Mouse (Mus musculus): ENCODE results near the gene Aco2. TPM values are rescaled to one million over a fixed set of nuclear protein-coding genes. Genes with fewer than 3 reads are reported as not detected.

Gene Aco2
- polyA plus RNA-seq, 1 experiment from 2014 or later = 184 TPM

DNA sequence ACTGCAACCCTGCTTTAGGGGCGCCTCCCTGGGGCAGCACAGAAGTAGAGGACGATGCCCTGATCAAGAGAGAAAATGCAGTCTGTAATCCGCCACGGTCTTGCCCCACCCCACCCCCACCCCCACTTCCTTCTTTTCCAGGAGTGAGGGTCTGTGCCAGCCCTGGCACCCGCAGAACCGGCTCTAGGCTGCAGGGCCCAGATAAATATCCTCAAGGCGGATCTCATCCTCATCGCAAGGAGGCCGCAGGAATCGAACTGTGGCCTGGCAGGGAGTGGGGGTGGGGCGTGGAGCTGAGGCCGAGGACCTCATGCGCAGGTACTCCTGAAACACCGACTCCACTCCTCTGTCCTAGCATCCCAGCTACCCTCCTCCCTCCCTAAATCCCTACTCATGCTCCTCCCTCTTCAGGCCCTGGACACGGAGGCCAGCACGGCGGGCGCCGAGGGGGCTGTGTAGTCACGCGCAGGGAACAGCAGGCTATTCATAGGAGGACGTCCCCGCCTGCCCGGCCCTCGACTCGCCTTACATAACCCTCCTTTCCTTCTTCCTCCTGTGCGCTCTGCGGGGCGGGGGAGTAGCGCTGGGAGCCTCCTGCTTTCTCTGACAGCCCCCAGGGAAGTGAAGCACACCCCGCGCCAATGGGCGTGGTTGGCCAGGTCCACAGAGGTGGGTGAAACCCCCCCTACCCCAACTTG, 35.8 kb upstream of the Aco2 start:
- H3K9me3 ChIP-seq = no peaks in the 10 kb centered on the region
- no peaks in the 10 kb centered on the region for H3K36me3 ChIP-seq (replicated peaks)
- 3% methylated on average over 33 of the region's 33 CpGs for WGBS
- H3K4me3 ChIP-seq (replicated peaks) = peak overlapping the region; percentile 25
- peak overlapping the region; percentile 52 for H3K4me2 ChIP-seq
- peak overlapping the region; percentile 33 for H3K9ac ChIP-seq
- H3K4me1 ChIP-seq = peaks cover 11% of the 10 kb centered on the region
- H3K27me3 ChIP-seq = peaks cover 13% of the 10 kb centered on the region
- peak overlapping the region; percentile 15; the same call in 1 of the 2 replicates for H3K27ac ChIP-seq
- peak; percentile 75 for ATAC-seq (ENCODE audit: low FRiP score)

DNA sequence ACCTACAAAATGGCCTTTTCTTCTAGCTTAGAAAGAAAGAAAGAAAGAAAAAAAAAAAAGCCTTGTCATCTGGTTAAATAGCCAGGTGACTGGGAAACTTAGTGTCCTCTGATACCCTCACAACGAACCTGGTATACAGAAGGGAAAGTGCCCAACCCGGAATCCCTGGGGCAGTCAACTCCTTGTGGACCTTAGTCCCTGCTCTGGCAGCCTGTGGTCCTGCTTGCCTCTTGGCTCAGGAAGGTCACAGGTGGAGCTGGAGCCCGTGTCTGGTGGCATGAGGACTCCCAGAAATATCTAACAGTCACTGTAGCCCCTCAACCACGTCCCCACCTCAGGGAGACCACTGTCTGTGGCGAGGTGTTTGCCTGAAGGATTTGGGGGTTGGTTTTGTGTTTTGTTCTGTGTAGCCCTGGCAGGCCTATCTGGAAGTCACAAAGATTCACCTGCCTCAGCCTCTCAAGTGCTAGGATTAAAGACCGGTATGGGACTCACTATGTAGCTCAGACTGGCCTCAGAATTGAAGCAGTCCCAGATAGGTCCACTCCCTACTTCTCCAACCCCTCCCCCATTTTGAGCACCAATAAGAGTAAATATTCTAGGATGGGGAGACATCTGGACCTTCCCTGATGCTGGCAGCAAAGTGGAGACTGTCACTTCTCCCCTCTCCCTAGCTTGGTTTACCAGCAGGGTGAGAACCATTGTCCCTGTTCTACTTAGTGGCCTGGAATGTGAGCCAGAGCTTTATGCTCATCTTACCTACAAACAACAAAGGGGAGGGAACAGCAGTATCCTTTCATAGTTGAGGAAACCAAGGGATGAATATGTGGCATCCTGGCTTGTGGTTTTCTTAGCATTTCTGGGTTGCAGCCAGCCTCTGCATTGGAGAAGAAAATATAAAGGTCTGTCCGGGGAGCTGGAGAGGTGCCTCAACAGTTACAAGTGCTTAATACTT, 34.9 kb upstream of the Aco2 start:
- Histone ChIP-seq H3K9ac (no peak overlapping the region), H3K36me3 (replicated peaks) (no peaks in the 10 kb centered on the region), H3K27ac (no peak overlapping the region), H3K4me3 (replicated peaks) (no peak overlapping the region), H3K9me3 (no peaks in the 10 kb centered on the region), H3K4me1 (peaks cover 11% of the 10 kb centered on the region), H3K27me3 (peaks cover 13% of the 10 kb centered on the region), H3K4me2 (peak overlapping the region; percentile 52)
- WGBS = 58% methylated on average over 7 of the region's 7 CpGs
- no peak for ATAC-seq (ENCODE audit: low FRiP score)

DNA sequence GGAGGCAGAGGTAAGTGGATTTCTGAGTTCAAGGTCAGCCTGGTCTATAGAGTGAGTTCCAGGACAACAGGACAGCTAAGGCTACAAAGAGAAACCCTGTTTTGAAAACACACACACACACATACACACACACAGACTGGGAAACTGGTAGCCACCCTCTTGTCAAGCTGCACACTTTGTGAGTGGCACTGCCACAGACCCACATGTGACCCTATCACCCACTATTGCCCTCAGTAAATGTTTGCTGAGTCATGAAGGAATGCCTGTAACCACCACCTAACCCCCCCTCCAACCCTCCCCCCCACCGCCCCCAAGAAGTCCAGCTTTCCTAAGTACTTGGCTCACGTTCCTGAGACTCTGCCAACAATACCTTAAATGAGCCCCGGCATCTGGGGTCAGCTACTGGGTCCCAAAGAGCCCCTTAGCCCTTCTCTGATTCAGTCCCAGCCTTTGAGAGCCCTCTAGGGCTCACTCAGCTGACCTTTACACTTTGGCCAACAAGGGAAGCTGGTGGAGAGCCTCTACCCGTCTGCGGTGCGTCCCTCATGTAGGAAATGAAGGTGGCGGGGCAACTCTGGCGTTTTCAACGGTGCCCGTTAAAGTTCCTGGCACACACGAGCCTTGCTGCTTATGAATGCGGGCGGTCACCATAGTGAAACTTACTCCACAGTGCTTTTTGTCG, 33.4 kb upstream of the Aco2 start:
- H3K4me3 ChIP-seq (replicated peaks) = no peak overlapping the region

DNA sequence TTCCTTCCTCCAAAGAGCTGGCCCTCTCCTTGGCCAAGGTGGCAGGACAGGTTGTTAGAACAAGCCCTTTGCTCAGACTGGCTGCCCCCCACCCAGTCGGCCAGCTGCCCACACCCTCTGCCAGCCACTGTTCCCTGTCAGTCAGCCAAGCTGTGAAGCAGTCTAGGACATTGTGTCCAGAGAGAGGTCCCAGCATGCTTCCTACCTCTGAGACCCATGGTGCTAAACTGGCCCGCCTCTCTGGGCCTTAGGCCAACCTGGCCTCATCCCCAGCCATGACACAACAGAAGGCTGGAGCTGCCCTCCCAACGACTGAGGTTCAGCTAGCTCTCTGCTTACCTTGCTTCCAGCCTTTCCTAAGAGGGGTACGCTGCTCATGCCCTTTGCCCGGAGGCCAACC, 32.5 kb upstream of the Aco2 start:
- Histone ChIP-seq H3K9ac (no peak overlapping the region), H3K4me3 (replicated peaks) (no peak overlapping the region), H3K27me3 (peaks cover 9% of the 10 kb centered on the region), H3K27ac (0 out of 2 replicates have a peak overlapping the region, but pooled peaks have one; percentile 42), H3K36me3 (replicated peaks) (no peaks in the 10 kb centered on the region), H3K4me1 (peaks cover 11% of the 10 kb centered on the region), H3K4me2 (no peak overlapping the region), H3K9me3 (no peaks in the 10 kb centered on the region)
- ATAC-seq (ENCODE audit: low FRiP score) = no peak
- 69% methylated on average over 5 of the region's 5 CpGs for WGBS

More for the DNA sequence above, 33.4 kb upstream of the Aco2 start:
- 75% methylated on average over 14 of the region's 14 CpGs for WGBS
- Histone ChIP-seq H3K4me2 (no peak overlapping the region), H3K36me3 (replicated peaks) (no peaks in the 10 kb centered on the region), H3K27ac (no peak overlapping the region), H3K4me1 (peaks cover 11% of the 10 kb centered on the region), H3K27me3 (peaks cover 13% of the 10 kb centered on the region), H3K9ac (no peak overlapping the region), H3K9me3 (no peaks in the 10 kb centered on the region)
- ATAC-seq (ENCODE audit: low FRiP score) = no peak

DNA sequence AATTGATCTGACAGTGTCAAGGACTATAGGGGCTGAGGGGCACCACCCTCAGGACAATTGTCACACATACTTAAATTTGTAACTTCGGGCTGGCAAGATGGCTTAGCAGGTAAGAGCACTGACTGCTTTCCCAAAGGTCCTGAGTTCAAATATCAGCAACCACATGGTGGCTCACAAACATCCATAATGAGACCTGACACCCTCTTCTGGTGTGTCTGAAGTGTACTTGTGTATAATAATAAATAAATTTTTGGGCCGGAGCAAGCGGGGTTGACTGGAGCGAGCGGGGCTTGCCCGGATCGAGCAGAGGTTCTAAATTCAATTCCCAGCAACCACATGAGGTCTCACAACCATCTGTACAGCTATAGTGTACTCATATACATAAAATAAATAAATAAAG, 31.8 kb upstream of the Aco2 start:
- WGBS = 92% methylated on average over 7 of the region's 7 CpGs
- H3K4me2 ChIP-seq = no peak overlapping the region
- H3K9ac ChIP-seq = no peak overlapping the region
- no peak overlapping the region for H3K27ac ChIP-seq
- H3K27me3 ChIP-seq = peaks cover 7% of the 10 kb centered on the region
- H3K36me3 ChIP-seq (replicated peaks) = no peaks in the 10 kb centered on the region
- ATAC-seq (ENCODE audit: low FRiP score) = no peak
- H3K4me1 ChIP-seq = peaks cover 11% of the 10 kb centered on the region
- no peak overlapping the region for H3K4me3 ChIP-seq (replicated peaks)
- no peaks in the 10 kb centered on the region for H3K9me3 ChIP-seq

DNA sequence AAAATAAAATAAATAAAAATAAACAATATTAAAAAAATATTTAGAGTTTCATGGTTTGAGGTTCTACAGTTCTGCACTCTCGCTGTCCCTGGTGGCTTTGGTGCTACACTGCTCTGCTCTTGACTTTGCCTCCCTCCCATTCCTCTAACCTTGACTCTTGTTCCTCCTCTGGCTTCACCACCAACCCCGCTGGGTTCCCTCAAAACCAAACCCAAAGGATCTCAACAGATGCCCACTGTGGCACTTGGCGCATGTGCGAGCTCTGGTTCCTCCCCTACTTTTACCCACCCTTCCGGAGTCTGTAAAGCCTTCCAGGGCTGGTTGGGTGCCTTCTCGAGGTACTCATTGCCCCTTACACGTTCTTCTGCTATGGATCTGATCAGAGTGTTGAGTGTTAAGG, 29.8 kb upstream of the Aco2 start:
- 0 out of 2 replicates have a peak, but pooled peaks cover under 1% of the 10 kb centered on the region for H3K27me3 ChIP-seq
- 83% methylated on average over 7 of the region's 7 CpGs for WGBS
- no peak overlapping the region for H3K27ac ChIP-seq
- no peak overlapping the region for H3K4me2 ChIP-seq
- no peak for ATAC-seq (ENCODE audit: low FRiP score)
- H3K36me3 ChIP-seq (replicated peaks) = 0 out of 2 replicates have a peak, but pooled peaks cover 3% of the 10 kb centered on the region
- no peaks in the 10 kb centered on the region for H3K4me1 ChIP-seq
- H3K4me3 ChIP-seq (replicated peaks) = no peak overlapping the region
- H3K9ac ChIP-seq = no peak overlapping the region
- no peaks in the 10 kb centered on the region for H3K9me3 ChIP-seq

DNA sequence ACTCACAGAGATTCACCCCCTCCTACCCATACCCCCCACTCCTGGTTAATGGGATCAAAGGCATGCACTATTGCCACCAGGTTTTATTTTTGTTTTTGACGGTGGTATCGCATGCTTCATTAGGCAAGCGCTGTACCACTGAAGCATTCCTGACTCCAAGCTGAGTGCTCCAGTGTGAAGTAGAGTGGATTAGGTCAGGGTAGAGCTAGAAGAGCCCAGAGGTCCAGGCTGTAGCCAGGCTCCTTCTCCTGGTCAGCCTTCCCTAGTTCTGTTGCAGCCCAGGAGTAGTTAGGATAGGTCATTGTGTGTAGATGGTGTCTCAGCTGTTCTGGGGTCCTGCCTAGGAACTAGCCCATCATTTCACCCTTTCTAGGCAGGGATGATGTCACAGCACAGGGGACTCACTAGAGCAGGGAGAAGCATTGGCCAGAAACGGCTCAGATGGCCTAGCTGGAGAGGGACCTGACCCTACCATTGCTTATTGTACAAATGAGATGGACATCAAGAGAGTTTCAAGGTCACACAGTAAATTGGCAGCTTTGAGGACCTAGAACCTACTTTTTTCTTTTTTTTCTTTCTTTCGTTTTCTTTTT, 27.0 kb upstream of the Aco2 start:
- peaks cover 23% of the 10 kb centered on the region for H3K36me3 ChIP-seq (replicated peaks)

DNA sequence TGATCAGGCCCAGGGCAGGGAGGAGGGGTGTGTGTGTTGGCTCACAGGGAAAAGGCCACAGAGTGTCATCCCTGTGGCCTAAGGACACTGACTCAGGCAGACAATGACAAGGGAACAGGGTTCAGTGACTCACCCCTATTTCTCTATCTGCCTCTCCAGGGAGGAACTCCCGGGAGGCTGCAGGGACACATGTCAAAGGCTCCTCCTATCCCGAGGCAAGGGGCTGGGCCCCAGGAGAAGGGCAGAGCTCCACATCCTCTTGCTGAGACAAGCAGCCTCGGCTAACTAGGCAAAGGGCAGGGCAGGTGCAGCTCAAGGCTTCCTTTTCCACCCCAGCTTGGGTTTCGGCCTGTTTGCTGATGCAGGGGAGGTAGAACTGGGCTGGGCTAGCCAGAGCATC, 26.4 kb upstream of the Aco2 start:
- H3K9me3 ChIP-seq = no peaks in the 10 kb centered on the region
- no peak overlapping the region for H3K27ac ChIP-seq
- H3K4me1 ChIP-seq = no peaks in the 10 kb centered on the region
- H3K4me3 ChIP-seq (replicated peaks) = no peak overlapping the region
- no peak overlapping the region for H3K9ac ChIP-seq
- H3K4me2 ChIP-seq = no peak overlapping the region
- H3K27me3 ChIP-seq = no peaks in the 10 kb centered on the region
- peaks cover 29% of the 10 kb centered on the region for H3K36me3 ChIP-seq (replicated peaks)
- WGBS = 38% methylated on average over 4 of the region's 4 CpGs
- no peak for ATAC-seq (ENCODE audit: low FRiP score)

More for the DNA sequence above, 27.0 kb upstream of the Aco2 start:
- Histone ChIP-seq H3K4me3 (replicated peaks) (no peak overlapping the region), H3K9me3 (no peaks in the 10 kb centered on the region), H3K9ac (no peak overlapping the region), H3K27ac (no peak overlapping the region), H3K27me3 (no peaks in the 10 kb centered on the region), H3K4me2 (no peak overlapping the region), H3K4me1 (no peaks in the 10 kb centered on the region)
- whole genome bisulfite sequencing = 59% methylated on average over 5 of the region's 5 CpGs
- no peak for ATAC-seq (ENCODE audit: low FRiP score)

DNA sequence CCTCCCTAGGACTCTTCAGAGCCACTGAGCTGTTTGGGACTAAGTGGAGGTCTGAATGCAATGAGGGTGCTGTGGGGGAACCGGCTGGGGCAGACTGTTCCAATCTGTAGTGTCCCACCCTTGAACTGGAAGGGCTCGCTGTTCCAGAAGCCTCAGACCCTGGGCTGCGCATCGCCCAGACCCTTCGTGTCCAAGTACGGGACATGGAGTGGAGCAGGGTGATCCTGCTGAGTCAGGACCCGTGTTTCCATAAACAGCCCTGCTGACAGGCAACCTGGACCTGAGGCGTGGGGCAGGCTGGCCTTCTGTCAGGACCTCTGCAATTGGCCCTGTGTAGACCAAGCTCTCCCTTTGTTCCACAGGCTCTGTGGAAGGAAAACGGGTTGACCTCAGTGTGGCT, 25.4 kb upstream of the Aco2 start:
- H3K4me2 ChIP-seq = no peak overlapping the region
- no peak for ATAC-seq (ENCODE audit: low FRiP score)
- H3K9ac ChIP-seq = no peak overlapping the region
- no peak overlapping the region for H3K27ac ChIP-seq
- H3K9me3 ChIP-seq = no peaks in the 10 kb centered on the region
- 93% methylated on average over 9 of the region's 9 CpGs for WGBS
- H3K4me1 ChIP-seq = no peaks in the 10 kb centered on the region
- H3K4me3 ChIP-seq (replicated peaks) = no peak overlapping the region
- H3K36me3 ChIP-seq (replicated peaks) = peaks cover 40% of the 10 kb centered on the region
- H3K27me3 ChIP-seq = no peaks in the 10 kb centered on the region

DNA sequence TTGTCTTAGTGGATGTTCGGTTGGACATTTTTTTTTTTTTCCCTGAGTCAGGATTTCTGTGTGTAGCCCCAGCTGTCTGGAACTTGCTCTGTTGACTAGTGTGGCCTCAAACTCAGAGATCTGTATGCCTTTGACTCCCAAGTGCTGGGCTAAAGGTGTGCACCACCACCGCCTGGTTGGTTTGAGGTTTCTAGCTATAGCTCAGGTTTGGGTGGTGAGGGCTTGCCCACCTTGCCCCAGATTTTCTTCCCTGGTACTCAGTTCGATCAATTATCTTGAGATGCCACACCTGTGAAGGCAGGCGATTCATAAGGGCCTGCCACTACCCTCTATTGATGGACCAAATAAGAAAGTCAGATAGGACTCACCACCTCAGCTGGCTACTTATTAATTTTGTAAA, 24.9 kb upstream of the Aco2 start:
- Histone ChIP-seq H3K4me1 (no peaks in the 10 kb centered on the region), H3K36me3 (replicated peaks) (peaks cover 44% of the 10 kb centered on the region), H3K9ac (no peak overlapping the region), H3K9me3 (no peaks in the 10 kb centered on the region), H3K27ac (no peak overlapping the region), H3K4me3 (replicated peaks) (no peak overlapping the region), H3K27me3 (no peaks in the 10 kb centered on the region), H3K4me2 (no peak overlapping the region)
- no peak for ATAC-seq (ENCODE audit: low FRiP score)
- WGBS = 95% methylated on average over 4 of the region's 4 CpGs

DNA sequence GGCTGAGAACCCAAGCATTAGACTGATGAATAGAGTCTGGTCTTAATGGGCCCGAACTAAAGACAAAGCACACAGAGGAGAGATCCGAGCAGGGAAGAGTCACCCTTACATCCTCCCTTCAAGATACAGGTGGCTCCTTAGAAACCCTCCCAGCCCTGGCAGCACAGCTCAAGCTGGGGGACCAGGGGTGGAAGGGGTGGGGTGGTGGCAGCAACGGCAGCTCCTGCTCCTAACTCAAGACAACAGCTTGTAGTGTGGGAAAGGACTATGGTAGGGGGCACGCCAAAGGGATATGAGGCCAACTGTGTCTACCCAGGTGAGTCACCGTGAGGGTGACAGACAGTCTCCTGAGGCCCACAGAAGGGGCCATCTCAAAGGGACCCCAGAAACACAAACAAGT, 24.2 kb upstream of the Aco2 start:
- Histone ChIP-seq H3K27me3 (no peaks in the 10 kb centered on the region), H3K4me3 (replicated peaks) (no peak overlapping the region), H3K4me2 (no peak overlapping the region), H3K9ac (no peak overlapping the region), H3K36me3 (replicated peaks) (peaks cover 51% of the 10 kb centered on the region), H3K9me3 (no peaks in the 10 kb centered on the region), H3K4me1 (no peaks in the 10 kb centered on the region), H3K27ac (no peak overlapping the region)
- no peak for ATAC-seq (ENCODE audit: low FRiP score)
- WGBS = 87% methylated on average over 5 of the region's 5 CpGs

DNA sequence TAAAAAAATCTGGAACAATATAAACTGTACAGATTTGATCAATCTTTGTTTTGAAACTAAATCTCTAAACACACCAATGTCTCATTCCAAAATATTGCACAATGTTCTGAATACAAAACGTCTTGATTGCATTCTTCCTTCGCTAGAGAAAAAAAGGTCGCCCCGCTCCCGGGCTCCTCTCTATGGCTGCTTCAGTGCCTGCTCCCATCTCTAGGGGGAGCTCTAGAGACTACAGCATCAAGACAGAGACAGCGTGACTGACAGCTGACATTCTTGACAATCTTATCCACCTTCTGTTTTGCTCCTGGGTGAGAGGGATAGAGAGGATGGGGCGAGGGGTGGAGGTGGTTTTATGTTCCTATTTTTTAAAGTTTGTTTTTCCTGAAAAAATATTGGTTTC, 23.8 kb upstream of the Aco2 start:
- H3K27ac ChIP-seq = no peak overlapping the region
- peaks cover 52% of the 10 kb centered on the region for H3K36me3 ChIP-seq (replicated peaks)
- H3K4me2 ChIP-seq = no peak overlapping the region
- no peaks in the 10 kb centered on the region for H3K9me3 ChIP-seq
- WGBS = 38% methylated on average over 7 of the region's 7 CpGs
- H3K4me1 ChIP-seq = no peaks in the 10 kb centered on the region
- no peak for ATAC-seq (ENCODE audit: low FRiP score)
- H3K27me3 ChIP-seq = no peaks in the 10 kb centered on the region
- no peak overlapping the region for H3K9ac ChIP-seq
- no peak overlapping the region for H3K4me3 ChIP-seq (replicated peaks)

All from forebrain, embryonic 12.5 days (tissue).